Mouse (Mus musculus) heart, postnatal 0 days (tissue): Measurements from ENCODE around the gene Hist1h2bf. TPM values are rescaled to one million over a fixed set of nuclear protein-coding genes. Genes with fewer than 3 reads are reported as not detected.
"Not testable (repeated sequence)": the region's sequence is repeated elsewhere in the genome, so short reads cannot be mapped to it uniquely, and the experiment has no call there.

Source experiments
- ATAC-seq: fragments of 200-750 bp; cut with Nextera tagmentation; 2 replicates; pipeline ENCODE4 v1.8.0; 2017; ENCODE audit warnings: low read depth, moderate number of reproducible peaks, moderate library complexity; ENCODE audit not compliant: insufficient read depth
- DNase-seq: peaks from one replicate; pipeline ENCODE4 v3.0.0-alpha.2; 2016; ENCODE audit warnings: low spot score
- H3K27ac ChIP-seq: fragments of 300-500 bp; sonication (generic); 2 replicates; pipeline ENCODE4 v1.5.1; 2014; ENCODE audit warnings: low read depth, mild to moderate bottlenecking
- H3K27me3 ChIP-seq: fragments of 300-500 bp; sonication (generic); 2 replicates; pipeline ENCODE4 v1.6.1; 2014; ENCODE audit warnings: low read length, mixed read lengths; ENCODE audit not compliant: control insufficient read depth, insufficient read depth
- H3K36me3 ChIP-seq: fragments of 300-500 bp; sonication (generic); replicated peaks from 2 replicates; pipeline ENCODE4 v1.6.1; 2014; ENCODE audit warnings: low read length, mixed read lengths; ENCODE audit not compliant: control insufficient read depth, insufficient read depth
- H3K4me1 ChIP-seq: fragments of 300-500 bp; sonication (generic); 2 replicates; pipeline ENCODE4 v1.6.1; 2014; ENCODE audit warnings: antibody characterized with exemption; ENCODE audit not compliant: control insufficient read depth, insufficient read depth
- H3K4me2 ChIP-seq: fragments of 300-500 bp; sonication (generic); 2 replicates; pipeline ENCODE4 v1.6.1; 2014; ENCODE audit warnings: low read depth, mild to moderate bottlenecking, low read length, moderate library complexity
- H3K4me3 ChIP-seq: fragments of 300-500 bp; sonication (generic); 2 replicates; pipeline ENCODE4 v1.5.1; 2014; ENCODE audit warnings: low read depth, low read length
- H3K9ac ChIP-seq: fragments of 300-500 bp; sonication (generic); replicated peaks from 2 replicates; pipeline ENCODE4 v1.6.1; 2014; ENCODE audit warnings: low read depth, low read length, mixed read lengths
- H3K9me3 ChIP-seq: fragments of 300-500 bp; sonication (generic); replicated peaks from 2 replicates; pipeline ENCODE4 v1.6.1; 2016; ENCODE audit warnings: low read length; ENCODE audit not compliant: control insufficient read depth
- CTCF ChIP-seq: IDR thresholded peaks from 2 replicates; pipeline ENCODE4 v1.5.1; 2016; ENCODE audit warnings: antibody characterized with exemption, control low read depth, low read depth
- EP300 ChIP-seq: IDR thresholded peaks from 2 replicates; pipeline ENCODE4 v1.6.1; 2016; ENCODE audit warnings: antibody characterized with exemption, low read depth
- WGBS: fragments of 180-500 bp; shearing (Covaris S2); extraction: QIAGEN DNeasy Blood & Tissue Kit; methylation state at CpG from one replicate; pipeline ENCODE4 v1.1.7; 2014; 5-methylcytosine and 5-hydroxymethylcytosine counted together
- polyA plus RNA-seq: library from polyadenylated mRNA; unstranded; fragments of >200 nt; fragmentation: Nextera tagmentation; extraction: Ambion mirVana; gene quantifications from 2 replicates; pipeline ENCODE4 v1.2.1, GENCODE M21; 2015
- total RNA-seq: library from RNA; depleted of rRNA; stranded (reverse); fragments of >200 nt; gene quantifications from 2 replicates; pipeline ENCODE4 v1.2.3, GENCODE M21; 2014; ENCODE audit warnings: low replicate concordance

The Hist1h2bf gene
- total and polyA plus RNA-seq, 2 experiments from 2014 or later = 1.3 to 603 TPM

DNA sequence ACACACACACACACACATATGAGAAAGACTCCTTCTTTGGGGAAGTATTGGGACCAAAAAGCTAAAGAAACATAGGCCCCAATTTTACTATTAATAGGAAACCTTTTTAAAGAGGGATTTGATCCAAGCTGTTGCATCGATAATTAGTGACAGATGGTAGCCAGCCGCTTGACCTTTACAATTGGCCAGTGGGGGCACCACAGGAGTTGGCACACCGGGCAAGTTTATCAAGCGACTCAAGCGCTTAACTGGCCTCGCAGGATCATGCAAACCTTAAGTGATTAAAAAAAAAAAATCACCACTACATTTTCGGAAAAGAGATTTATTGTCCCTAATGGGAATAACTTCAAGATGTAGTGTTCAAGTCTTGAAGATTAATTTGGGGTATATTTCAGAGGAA lies 18.6 kb upstream of the Hist1h2bf start:
- 82% methylated on average over 7 of the region's 7 CpGs for WGBS

DNA sequence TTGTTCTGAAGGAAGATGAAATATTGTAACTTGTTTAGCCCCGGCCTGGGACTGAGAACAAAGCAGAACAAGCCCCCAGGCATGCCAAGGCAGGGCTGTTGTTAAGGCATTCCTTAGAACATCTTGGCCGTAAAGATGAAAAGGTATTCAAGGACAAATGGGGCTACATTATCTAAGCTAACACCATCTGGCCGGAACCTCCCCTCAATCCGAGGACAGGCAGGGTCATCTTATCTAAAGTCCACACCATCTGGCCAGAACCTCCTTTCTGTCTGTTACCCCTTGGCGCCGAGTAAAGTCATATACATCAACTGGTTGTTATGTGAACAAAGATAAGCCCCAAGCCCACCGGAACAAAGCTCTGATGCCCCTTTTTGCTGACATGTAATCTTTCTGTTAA lies 17.9 kb upstream of the Hist1h2bf start:
- DNase-seq, H3K27ac ChIP-seq, H3K27me3 ChIP-seq, H3K9ac ChIP-seq, H3K4me3 ChIP-seq, H3K36me3 ChIP-seq, H3K9me3 ChIP-seq, H3K4me2 ChIP-seq, H3K4me1 ChIP-seq, ATAC-seq: not testable (repeated sequence)
- 64% methylated on average over 7 of the region's 7 CpGs for WGBS

More for the DNA sequence above, 18.6 kb upstream of the Hist1h2bf start:
- Histone ChIP-seq H3K4me2 (no peak overlapping the region), H3K4me3 (no peak overlapping the region), H3K9ac (no peak overlapping the region), H3K27ac (peak overlapping the region; percentile 61; the same call in 1 of the 2 replicates), H3K27me3 (no peaks in the 10 kb centered on the region), H3K36me3 (no peaks in the 10 kb centered on the region), H3K9me3 (no peaks in the 10 kb centered on the region), H3K4me1 (no peaks in the 10 kb centered on the region)
- DNase-seq = no peak
- TF ChIP-seq EP300 (no peak), CTCF (no peak)
- no peak for ATAC-seq

DNA sequence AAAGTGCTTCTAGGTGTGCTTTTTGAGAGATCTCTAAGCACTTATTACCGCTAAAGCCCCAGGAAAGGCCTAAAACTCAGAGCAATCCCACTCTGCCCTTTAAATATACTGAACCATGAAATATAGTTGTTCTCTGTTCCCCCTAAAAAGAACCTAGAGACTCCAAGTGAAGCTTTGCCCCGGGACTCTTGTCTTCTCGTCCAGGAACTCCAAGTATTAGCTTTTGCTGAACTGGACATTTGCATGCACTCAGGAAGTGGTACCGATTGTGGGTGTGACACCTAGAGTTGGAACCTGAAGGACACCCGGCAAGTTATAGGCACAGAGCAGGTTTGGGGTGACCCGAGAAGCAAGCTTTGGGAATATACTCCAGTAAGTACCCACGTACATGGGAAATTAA lies 17.2 kb upstream of the Hist1h2bf start:
- Histone ChIP-seq H3K36me3 (no peaks in the 10 kb centered on the region), H3K27me3 (no peaks in the 10 kb centered on the region), H3K4me3 (no peak overlapping the region), H3K4me1 (0 out of 2 replicates have a peak, but pooled peaks cover 4% of the 10 kb centered on the region), H3K9me3 (no peaks in the 10 kb centered on the region), H3K9ac (no peak overlapping the region), H3K4me2 (no peak overlapping the region), H3K27ac (no peak overlapping the region)
- ATAC-seq = no peak
- TF ChIP-seq EP300 = no peak
- no peak for TF ChIP-seq CTCF
- DNase-seq = no peak
- 89% methylated on average over 7 of the region's 7 CpGs for WGBS

DNA sequence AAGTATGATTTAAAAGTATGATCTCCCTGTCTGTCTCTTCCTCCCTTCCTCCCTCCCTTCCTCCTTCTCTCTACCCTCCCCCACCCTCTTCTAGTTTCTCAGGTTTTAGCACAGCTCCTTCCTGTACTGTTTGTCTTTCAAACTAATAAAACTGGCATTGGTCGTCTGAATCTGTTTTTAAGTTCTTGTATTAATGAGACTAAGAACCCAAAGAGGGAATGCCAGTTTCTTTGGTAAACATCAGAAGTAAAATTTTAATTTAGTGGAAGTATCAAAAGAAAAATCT lies 12.9 kb upstream of the Hist1h2bf start:
- WGBS = 10% methylated on average over 1 of the region's 1 CpGs
- Histone ChIP-seq H3K36me3 (no peaks in the 10 kb centered on the region), H3K9ac (peak overlapping the region; percentile 64), H3K27ac (peak overlapping the region; percentile 99), H3K27me3 (no peaks in the 10 kb centered on the region), H3K9me3 (no peaks in the 10 kb centered on the region), H3K4me1 (peaks cover 21% of the 10 kb centered on the region; the same call in 1 of the 2 replicates), H3K4me3 (peak overlapping the region; percentile 62), H3K4me2 (peak overlapping the region; percentile 74)
- DNase-seq = peak; percentile 5
- TF ChIP-seq EP300 (no peak), CTCF (no peak)
- no peak for ATAC-seq

DNA sequence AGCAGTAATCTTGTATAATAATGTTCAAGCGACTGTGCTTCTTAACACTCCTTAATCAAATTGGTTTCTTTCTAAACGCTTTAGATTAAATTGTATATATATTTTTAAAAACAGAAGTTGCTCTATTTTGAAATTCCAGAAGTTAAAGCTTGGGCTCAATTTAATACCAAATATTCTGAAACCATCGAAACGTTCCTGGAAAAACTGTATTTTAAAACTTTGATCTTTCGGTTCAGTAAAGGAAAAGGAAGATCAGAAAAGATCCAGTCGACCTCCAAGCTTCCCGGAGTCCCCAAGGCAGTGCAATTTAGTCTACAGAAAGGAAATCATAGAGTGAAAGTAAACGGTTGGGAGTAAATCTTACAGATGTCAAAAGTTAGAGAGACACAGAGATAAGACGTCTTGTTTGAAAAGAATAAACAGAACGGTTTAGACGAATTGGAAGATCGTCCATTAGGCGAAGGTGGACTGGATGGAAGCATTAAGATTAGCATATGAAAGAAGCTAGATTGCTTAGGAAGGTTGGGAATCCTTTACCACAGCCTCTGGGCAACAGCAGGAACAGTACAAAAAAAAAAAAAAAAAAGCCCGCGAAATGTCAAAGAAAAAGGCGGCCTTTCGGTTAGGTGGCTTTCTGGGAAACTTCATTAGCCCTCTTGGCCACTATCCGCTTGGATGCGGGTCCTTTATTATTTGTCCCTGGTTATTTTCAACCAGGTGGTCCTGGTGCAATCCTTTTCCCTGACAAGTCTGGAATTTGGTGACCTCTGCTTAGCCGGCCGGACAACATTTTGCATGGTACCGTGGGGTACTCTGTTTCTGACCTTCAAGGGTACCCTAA lies 12.3 kb upstream of the Hist1h2bf start:
- Histone ChIP-seq H3K27me3 (no peaks in the 10 kb centered on the region), H3K4me2 (peak overlapping the region; percentile 74), H3K9ac (peak overlapping the region; percentile 64), H3K4me3 (peak overlapping the region; percentile 62), H3K9me3 (no peaks in the 10 kb centered on the region), H3K27ac (peak overlapping the region; percentile 99), H3K4me1 (peaks cover 24% of the 10 kb centered on the region; the same call in 1 of the 2 replicates), H3K36me3 (no peaks in the 10 kb centered on the region)
- 2% methylated on average over 22 of the region's 22 CpGs for WGBS
- ATAC-seq (no peak), DNase-seq (peak; percentile 14)
- TF ChIP-seq EP300 = no peak
- TF ChIP-seq CTCF = no peak
